Mouse (Mus musculus) heart, embryonic 15.5 days (tissue): ENCODE measurements around the gene Ifi35. TPM values are rescaled to one million over a fixed set of nuclear protein-coding genes. Genes with fewer than 3 reads are reported as not detected.

Source experiments
- ATAC-seq: fragments of 200-750 bp; cut with Nextera tagmentation; replicated peaks from 2 replicates; pipeline ENCODE4 v1.8.0; 2017; ENCODE audit warnings: low read depth, moderate TSS enrichment; ENCODE audit not compliant: insufficient number of reproducible peaks, insufficient read depth, low FRiP score
- H3K27ac ChIP-seq: fragments of 300-500 bp; sonication (generic); 2 replicates; pipeline ENCODE4 v1.5.1; 2015; ENCODE audit warnings: mild to moderate bottlenecking, inconsistent platforms
- H3K27me3 ChIP-seq: fragments of 300-500 bp; sonication (generic); 2 replicates; pipeline ENCODE4 v1.6.1; 2015; ENCODE audit warnings: inconsistent platforms
- H3K36me3 ChIP-seq: fragments of 300-500 bp; sonication (generic); 2 replicates; pipeline ENCODE4 v1.6.1; 2015; ENCODE audit warnings: mild to moderate bottlenecking, inconsistent platforms
- H3K4me1 ChIP-seq: fragments of 300-500 bp; sonication (generic); replicated peaks from 2 replicates; pipeline ENCODE4 v1.6.1; 2015; ENCODE audit warnings: inconsistent platforms
- H3K4me2 ChIP-seq: fragments of 300-500 bp; sonication (generic); 2 replicates; pipeline ENCODE4 v1.6.1; 2015; ENCODE audit warnings: inconsistent platforms, mild to moderate bottlenecking, moderate library complexity
- H3K4me3 ChIP-seq: fragments of 300-500 bp; sonication (generic); 2 replicates; pipeline ENCODE4 v1.5.1; 2015; ENCODE audit warnings: mild to moderate bottlenecking, inconsistent platforms
- H3K9ac ChIP-seq: fragments of 300-500 bp; sonication (generic); 2 replicates; pipeline ENCODE4 v1.6.1; 2015; ENCODE audit warnings: mild to moderate bottlenecking, inconsistent platforms
- H3K9me3 ChIP-seq: fragments of 300-500 bp; sonication (generic); replicated peaks from 2 replicates; pipeline ENCODE4 v1.6.1; 2016; ENCODE audit warnings: inconsistent platforms
- WGBS: fragments of 180-500 bp; shearing (Covaris S2); methylation state at CpG from one replicate; pipeline ENCODE4 v1.1.7; 2015; ENCODE audit warnings: mixed read lengths; 5-methylcytosine and 5-hydroxymethylcytosine counted together
- microRNA-seq: library from miRNA; unstranded; fragments of <30 nt; microRNA quantifications from one replicate; pipeline ENCODE4, GENCODE M21; 2016
- polyA plus RNA-seq: library from polyadenylated mRNA; unstranded; fragments of >200 nt; fragmentation: Nextera tagmentation; extraction: Ambion mirVana; gene quantifications from 2 replicates; pipeline ENCODE4 v1.2.1, GENCODE M21; 2015

The Ifi35 gene
- polyA plus RNA-seq, 1 experiment from 2014 or later = 18.0 TPM

DNA sequence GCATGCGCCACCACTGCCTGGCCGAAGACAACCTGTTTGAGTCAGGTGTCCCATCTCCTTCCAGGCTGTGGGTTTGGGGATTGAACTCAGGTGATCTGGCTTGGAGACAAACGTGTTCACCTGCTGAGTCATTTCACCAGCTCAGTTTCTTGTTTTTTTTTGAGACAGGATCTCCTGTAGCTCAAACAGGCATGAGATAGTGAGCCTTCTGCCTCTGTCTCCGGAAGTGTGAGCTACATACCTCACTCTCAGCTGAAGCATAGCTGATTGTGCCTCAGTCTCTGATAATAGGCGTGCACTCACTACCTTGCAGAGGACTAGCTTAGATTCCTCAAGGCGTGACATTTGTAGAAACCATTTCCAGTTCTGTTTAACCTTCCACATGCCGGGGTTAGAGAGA lies 36.6 kb downstream of the Ifi35 start:
- Histone ChIP-seq H3K9ac (no peak overlapping the region), H3K4me2 (no peak overlapping the region), H3K4me3 (no peak overlapping the region), H3K9me3 (no peaks in the 10 kb centered on the region), H3K27ac (no peak overlapping the region), H3K36me3 (0 out of 2 replicates have a peak, but pooled peaks cover 7% of the 10 kb centered on the region), H3K27me3 (no peaks in the 10 kb centered on the region), H3K4me1 (peaks cover 25% of the 10 kb centered on the region)
- ATAC-seq = no peak
- WGBS = 56% methylated on average over 7 of the region's 7 CpGs

DNA sequence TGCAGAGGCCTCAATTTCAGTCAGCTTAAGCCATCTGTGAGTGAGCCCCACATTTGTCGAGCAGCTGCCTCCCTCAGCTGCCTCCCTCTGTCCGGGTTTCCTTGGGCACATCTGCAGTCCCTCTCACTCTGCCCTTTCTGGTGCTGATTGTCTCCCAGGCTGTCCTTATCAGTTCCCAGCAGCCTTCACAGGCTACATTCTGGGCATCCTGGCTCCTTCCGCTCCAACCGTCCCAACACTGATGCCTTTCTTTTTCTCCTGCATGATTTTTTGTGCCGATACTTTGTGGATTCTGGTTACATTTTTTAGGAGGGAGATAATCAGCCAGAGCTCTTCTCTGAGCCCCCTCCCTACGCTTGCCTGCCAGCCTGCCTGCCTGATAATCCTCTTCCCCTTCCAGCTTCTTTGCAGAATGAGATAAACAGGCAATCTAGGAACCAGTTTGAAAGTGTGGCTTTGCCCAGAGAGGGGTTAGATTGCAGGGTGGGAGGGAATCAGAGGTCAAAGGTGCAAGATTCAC lies 37.4 kb downstream of the Ifi35 start:
- no peak overlapping the region; the same call in 1 of the 2 replicates for H3K9ac ChIP-seq
- H3K9me3 ChIP-seq = no peaks in the 10 kb centered on the region
- H3K27ac ChIP-seq = peak overlapping the region; percentile 26; the same call in 1 of the 2 replicates
- no peaks in the 10 kb centered on the region for H3K27me3 ChIP-seq
- H3K4me2 ChIP-seq = no peak overlapping the region
- H3K36me3 ChIP-seq = 0 out of 2 replicates have a peak, but pooled peaks cover 7% of the 10 kb centered on the region
- ATAC-seq = 0 out of 2 replicates have a peak, but pooled peaks have one; percentile 58
- H3K4me1 ChIP-seq = peaks cover 24% of the 10 kb centered on the region
- 9% methylated on average over 6 of the region's 6 CpGs for WGBS
- no peak overlapping the region for H3K4me3 ChIP-seq

DNA sequence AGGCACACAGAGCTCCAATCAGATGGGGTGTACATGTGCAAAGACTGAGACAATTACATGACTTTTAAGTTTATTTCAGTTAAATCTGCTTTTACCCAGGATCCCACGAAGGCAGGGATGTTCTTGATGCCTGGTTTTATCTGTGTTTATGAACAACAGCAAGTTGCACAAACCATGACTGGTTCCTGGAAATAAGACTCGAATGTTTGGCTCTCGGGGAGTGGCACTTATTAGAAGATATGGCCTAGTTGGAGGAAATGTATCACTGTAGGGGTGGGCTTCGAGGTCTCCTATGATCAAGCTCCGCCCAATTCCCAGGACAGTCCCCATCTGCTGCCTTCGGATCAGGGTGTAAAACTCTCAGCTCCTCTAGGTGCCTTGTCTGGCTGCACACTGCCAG lies 37.9 kb downstream of the Ifi35 start:
- Histone ChIP-seq H3K4me2 (no peak overlapping the region), H3K27me3 (no peaks in the 10 kb centered on the region), H3K4me3 (no peak overlapping the region), H3K4me1 (peaks cover 19% of the 10 kb centered on the region), H3K27ac (no peak overlapping the region), H3K36me3 (0 out of 2 replicates have a peak, but pooled peaks cover 7% of the 10 kb centered on the region), H3K9me3 (no peaks in the 10 kb centered on the region), H3K9ac (no peak overlapping the region)
- 52% methylated on average over 6 of the region's 6 CpGs for WGBS
- ATAC-seq = no peak

DNA sequence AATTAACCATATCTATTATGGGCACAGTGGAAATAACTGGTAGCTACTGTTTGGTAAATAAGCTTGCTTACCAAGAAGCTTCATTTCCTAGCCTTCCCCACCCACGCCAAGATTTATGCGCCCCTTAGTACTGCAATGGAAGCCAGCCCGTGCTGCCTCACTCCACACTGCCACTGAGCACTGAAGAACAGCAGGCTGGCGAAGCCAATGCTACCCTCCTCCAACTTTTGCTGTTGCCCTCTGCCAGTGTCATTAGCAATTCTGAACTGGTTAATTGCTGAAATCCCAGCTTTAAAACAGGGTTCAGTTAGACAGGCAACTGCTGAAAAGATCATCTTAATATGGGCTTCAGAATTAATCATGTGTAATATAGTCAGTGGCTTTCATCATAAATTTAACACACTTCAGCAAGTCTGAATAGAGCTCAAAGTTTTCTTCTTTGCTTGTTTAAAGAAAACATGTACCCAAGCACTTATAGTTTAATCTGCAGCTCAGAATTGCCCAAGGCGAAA lies 58.1 kb downstream of the Ifi35 start:
- Histone ChIP-seq H3K4me1 (no peaks in the 10 kb centered on the region), H3K36me3 (peaks cover 8% of the 10 kb centered on the region), H3K9ac (no peak overlapping the region), H3K4me2 (no peak overlapping the region), H3K9me3 (no peaks in the 10 kb centered on the region), H3K27me3 (no peaks in the 10 kb centered on the region), H3K4me3 (no peak overlapping the region), H3K27ac (no peak overlapping the region)
- no peak for ATAC-seq
- 92% methylated on average over 5 of the region's 5 CpGs for WGBS

DNA sequence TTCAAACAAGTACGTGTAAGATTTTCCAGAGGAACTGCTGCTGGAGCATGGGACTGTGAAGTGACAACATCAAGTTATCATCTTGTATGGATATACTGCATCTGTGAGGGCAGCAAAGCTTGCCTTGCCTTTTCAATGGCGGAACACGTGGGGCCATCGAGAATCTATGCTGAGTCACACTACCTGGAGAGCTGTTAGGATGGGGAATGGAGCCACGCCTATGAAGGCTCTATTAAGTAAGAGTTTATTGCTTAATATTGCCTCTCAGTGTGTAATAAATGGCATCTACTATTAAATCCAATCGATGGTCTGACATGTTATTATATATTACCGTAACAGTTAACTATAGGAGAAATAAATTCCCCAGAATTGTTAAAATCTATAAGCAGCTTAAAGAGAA lies 58.9 kb downstream of the Ifi35 start:
- 90% methylated on average over 7 of the region's 7 CpGs for WGBS
- H3K4me1 ChIP-seq = no peaks in the 10 kb centered on the region
- H3K4me3 ChIP-seq = no peak overlapping the region
- no peaks in the 10 kb centered on the region for H3K27me3 ChIP-seq
- no peaks in the 10 kb centered on the region for H3K9me3 ChIP-seq
- no peak for ATAC-seq
- H3K27ac ChIP-seq = no peak overlapping the region
- peaks cover 13% of the 10 kb centered on the region for H3K36me3 ChIP-seq
- no peak overlapping the region for H3K9ac ChIP-seq
- no peak overlapping the region for H3K4me2 ChIP-seq

Small RNA genes within 50 kb of the gene (microRNA-seq; reads per million reads assigned to microRNA genes)
- 0.63 reads per million for gene Mir6929

Other genes starting within 250 kb of the Ifi35 start
- 13.3 and 15.0 TPM in 2 replicates for gene Ezh1, start 221.9 kb upstream of the Ifi35 start, polyA plus RNA-seq
- 196 and 210 TPM in 2 replicates for gene Ramp2, start 202.4 kb upstream of the Ifi35 start, polyA plus RNA-seq
- gene Vps25, start 194.7 kb upstream of the Ifi35 start, polyA plus RNA-seq = 89.1 and 106 TPM in 2 replicates
- gene Wnk4, start 187.8 kb upstream of the Ifi35 start, polyA plus RNA-seq = 4.1 and 7.2 TPM in 2 replicates
- gene Cntd1, start 169.4 kb upstream of the Ifi35 start, polyA plus RNA-seq = 0.61 and 0.68 TPM in 2 replicates
- gene Coa3, start 169.3 kb upstream of the Ifi35 start, polyA plus RNA-seq = 151 and 169 TPM in 2 replicates
- gene Becn1, start 146.1 kb upstream of the Ifi35 start, polyA plus RNA-seq = 114 and 145 TPM in 2 replicates
- gene Psme3, start 132.2 kb upstream of the Ifi35 start, polyA plus RNA-seq = 89.2 and 109 TPM in 2 replicates
- 0.43 and 0.95 TPM in 2 replicates for gene Aoc2, start 123.3 kb upstream of the Ifi35 start, polyA plus RNA-seq
- 1.9 and 2.7 TPM in 2 replicates for gene Aoc3, start 117.8 kb upstream of the Ifi35 start, polyA plus RNA-seq
- gene G6pc, start 80.8 kb upstream of the Ifi35 start, polyA plus RNA-seq = not detected in 2 replicates
- 36.9 and 42.7 TPM in 2 replicates for gene Aarsd1, start 30.8 kb upstream of the Ifi35 start, polyA plus RNA-seq
- 12.1 and 15.9 TPM in 2 replicates for gene Gm27029, start 23.6 kb upstream of the Ifi35 start, polyA plus RNA-seq
- 13.9 and 18.2 TPM in 2 replicates for gene Rundc1, start 23.3 kb upstream of the Ifi35 start, polyA plus RNA-seq
- 66.5 and 81.5 TPM in 2 replicates for gene Ptges3l, start 23.1 kb upstream of the Ifi35 start, polyA plus RNA-seq
- 174 and 211 TPM in 2 replicates for gene Rpl27, start 6.1 kb upstream of the Ifi35 start, polyA plus RNA-seq
- 9.1 and 10.1 TPM in 2 replicates for gene Rnd2, start 16.6 kb downstream of the Ifi35 start, polyA plus RNA-seq
- gene Vat1, start 17.8 kb downstream of the Ifi35 start, polyA plus RNA-seq = 30.2 and 38.6 TPM in 2 replicates
- gene Brca1, start 103.5 kb downstream of the Ifi35 start, polyA plus RNA-seq = 6.6 TPM in 2 replicates
- 58.5 and 60.6 TPM in 2 replicates for gene Nbr1, start 103.7 kb downstream of the Ifi35 start, polyA plus RNA-seq
- 4.8 and 6.8 TPM in 2 replicates for gene Tmem106a, start 133.8 kb downstream of the Ifi35 start, polyA plus RNA-seq
- not detected in 2 replicates for gene Gm11634, start 150.8 kb downstream of the Ifi35 start, polyA plus RNA-seq
- 45.6 and 46.4 TPM in 2 replicates for gene Rdm1, start 178.8 kb downstream of the Ifi35 start, polyA plus RNA-seq
- gene Arl4d, start 217.1 kb downstream of the Ifi35 start, polyA plus RNA-seq = 6.1 and 7.2 TPM in 2 replicates